Mouse (Mus musculus): ENCODE measurements around the gene Mllt11. TPM values are rescaled to one million over a fixed set of nuclear protein-coding genes. Genes with fewer than 3 reads are reported as not detected.

The Mllt11 gene
- polyA plus RNA-seq (2012; ENCODE audit: low replicate concordance) = 3.0 and 11.4 TPM in 2 replicates

DNA sequence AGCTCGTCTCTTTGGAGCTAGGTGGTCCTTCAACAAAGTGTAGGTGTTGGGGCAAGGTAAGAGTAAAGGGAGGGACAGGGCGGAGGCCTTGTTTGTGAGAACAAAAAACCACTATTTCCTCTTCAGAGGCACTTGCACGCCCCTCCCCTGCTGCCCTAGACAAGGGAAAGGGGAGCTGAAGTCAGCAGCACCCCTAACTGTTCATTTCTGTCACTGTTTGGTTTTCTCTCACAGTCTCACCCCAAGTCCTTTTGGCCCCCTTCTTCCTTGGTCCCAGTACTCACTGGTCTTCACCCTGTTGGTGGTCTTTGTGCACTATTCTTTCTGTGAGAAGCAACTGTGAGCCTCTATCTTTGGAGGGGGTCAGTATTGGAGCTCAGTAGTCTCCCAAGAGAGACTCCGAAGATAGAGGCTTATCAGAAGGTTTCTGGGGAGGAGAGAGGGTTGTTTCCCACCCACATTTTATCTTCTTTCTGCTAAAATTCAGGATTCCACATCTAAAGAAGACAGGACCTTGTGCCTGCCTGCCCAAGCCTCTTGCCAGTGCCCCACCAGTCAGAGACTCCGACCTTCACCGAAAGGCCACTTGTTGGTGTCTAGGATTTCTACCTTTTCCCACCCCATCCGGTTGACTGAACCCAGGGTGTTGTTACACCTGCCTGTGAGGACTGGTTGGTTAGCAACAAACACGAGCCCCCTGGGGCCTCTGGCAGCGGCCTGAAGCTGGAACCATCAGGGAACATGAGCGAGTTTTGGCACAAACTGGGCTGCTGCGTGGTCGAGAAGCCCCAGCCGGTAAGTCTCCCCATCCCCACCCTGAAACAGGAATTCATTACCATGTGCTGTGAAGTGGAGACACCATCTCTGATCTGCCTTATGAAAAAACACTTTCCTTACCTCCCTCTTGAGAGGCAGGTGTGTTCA, at the start of gene Mllt11:
TSS of gene Mllt11 (minus strand) at position 874 of the 924 bp plus-strand sequence.

GRCm38 (mm10) chr3:95281216-95282126, 49.5 kb upstream of the Mllt11 start, which contains the start of the genes Mindy1 and Prune1:
Mindy1 (plus strand) TSS chr3:95281345.
Prune1 (minus strand) TSS chr3:95282076.

GRCm38 (mm10) chr3:95250783-95251424, 18.9 kb upstream of the Mllt11 start, which contains the start of gene Bnipl:
Bnipl (minus strand) TSS chr3:95251193.

GRCm38 (mm10) chr3:95241498-95241897, 9.5 kb upstream of the Mllt11 start, which contains the start of gene Gm128:
Gm128 (minus strand) TSS chr3:95241598.

GRCm38 (mm10) chr3:95228148-95228893, 3.6 kb downstream of the Mllt11 start, which contains the start of gene Cdc42se1:
Cdc42se1 (plus strand) TSS chr3:95228732.

GRCm38 (mm10) chr3:95217255-95218134, 14.5 kb downstream of the Mllt11 start, which contains the start of gene Gabpb2:
Gabpb2 (minus strand) TSS chr3:95217916.

Other genes starting within 250 kb of the Mllt11 start
- gene Zfp687, start 216.7 kb downstream of the Mllt11 start, polyA plus RNA-seq (2012; ENCODE audit: low replicate concordance) = 17.4 and 30.5 TPM in 2 replicates
- gene Psmd4, start 189.6 kb downstream of the Mllt11 start, polyA plus RNA-seq (2012; ENCODE audit: low replicate concordance) = 48.7 and 63.1 TPM in 2 replicates
- gene Pip5k1a, start 125.2 kb downstream of the Mllt11 start, polyA plus RNA-seq (2012; ENCODE audit: low replicate concordance) = 10.1 and 25.6 TPM in 2 replicates
- 177 and 301 TPM in 2 replicates for gene Vps72, start 121.1 kb downstream of the Mllt11 start, polyA plus RNA-seq (2012; ENCODE audit: low replicate concordance)
- 0.28 TPM in 1 of 2 replicates, not detected in the other for gene Tmod4, start 107.7 kb downstream of the Mllt11 start, polyA plus RNA-seq (2012; ENCODE audit: low replicate concordance)
- gene Scnm1, start 98.2 kb downstream of the Mllt11 start, polyA plus RNA-seq (2012; ENCODE audit: low replicate concordance) = 2.5 and 4.8 TPM in 2 replicates
- 3.9 and 5.0 TPM in 2 replicates for gene Lysmd1, start 98.1 kb downstream of the Mllt11 start, polyA plus RNA-seq (2012; ENCODE audit: low replicate concordance)
- gene Tnfaip8l2, start 89.8 kb downstream of the Mllt11 start, polyA plus RNA-seq (2012; ENCODE audit: low replicate concordance) = 2.8 and 9.0 TPM in 2 replicates
- gene Sema6c, start 71.7 kb downstream of the Mllt11 start, polyA plus RNA-seq (2012; ENCODE audit: low replicate concordance) = 0.63 and 0.71 TPM in 2 replicates
- 2.4 and 7.3 TPM in 2 replicates for gene Gabpb2, start 14.3 kb downstream of the Mllt11 start, polyA plus RNA-seq (2012; ENCODE audit: low replicate concordance)
- 252 and 331 TPM in 2 replicates for gene Cdc42se1, start 3.4 kb downstream of the Mllt11 start, polyA plus RNA-seq (2012; ENCODE audit: low replicate concordance)
- 0.46 and 0.96 TPM in 2 replicates for gene Gm128, start 9.4 kb upstream of the Mllt11 start, polyA plus RNA-seq (2012; ENCODE audit: low replicate concordance)
- gene Bnipl, start 19.0 kb upstream of the Mllt11 start, polyA plus RNA-seq (2012; ENCODE audit: low replicate concordance) = not detected in 2 replicates
- gene Mindy1, start 49.2 kb upstream of the Mllt11 start, polyA plus RNA-seq (2012; ENCODE audit: low replicate concordance) = 120 and 126 TPM in 2 replicates
- 1.3 and 3.3 TPM in 2 replicates for gene Prune1, start 49.9 kb upstream of the Mllt11 start, polyA plus RNA-seq (2012; ENCODE audit: low replicate concordance)
- 0.52 and 1.0 TPM in 2 replicates for gene Anxa9, start 75.0 kb upstream of the Mllt11 start, polyA plus RNA-seq (2012; ENCODE audit: low replicate concordance)
- 76.6 and 174 TPM in 2 replicates for gene Cers2, start 82.6 kb upstream of the Mllt11 start, polyA plus RNA-seq (2012; ENCODE audit: low replicate concordance)
- gene Setdb1, start 125.0 kb upstream of the Mllt11 start, polyA plus RNA-seq (2012; ENCODE audit: low replicate concordance) = 22.6 and 30.5 TPM in 2 replicates
- gene 4930558C23Rik, start 170.7 kb upstream of the Mllt11 start, polyA plus RNA-seq (2012; ENCODE audit: low replicate concordance) = not detected in 2 replicates
- 20.3 and 33.5 TPM in 2 replicates for gene Arnt, start 202.2 kb upstream of the Mllt11 start, polyA plus RNA-seq (2012; ENCODE audit: low replicate concordance)

Data from leukemia stem cell, adult 10-12 weeks (primary cell).